Comparison of ENCODE assay signal across 11 mouse cellular contexts in genomic region chr13:23593051-23593770, GRCm38 (mm10). TPM values are rescaled to one million over a fixed set of nuclear protein-coding genes. Genes with fewer than 3 reads are reported as not detected.
DNase-seq lines count a peak whose midpoint lies in the region; ATAC-seq lines count a peak whose summit lies in the region.
"Had no signal": no experiment of that assay in that cellular context is flagged by ENCODE, and none has a peak within 500 bp of the region (broad histone marks: within the 10 kb centered on the region; RNA-seq: fewer than 3 reads in every experiment).

No protein-coding gene starts in this region.

- WGBS in embryonic facial prominence, embryonic 10.5 days, result 78% methylated on average over 5 of the region's 5 CpGs
- 88% methylated on average over 5 of the region's 5 CpGs for WGBS in hindbrain, embryonic 13.5 days

- H3K36me3 ChIP-seq in embryonic facial prominence, embryonic 10.5 days (replicated peaks), result no peaks in the 10 kb centered on the region
- H3K36me3 ChIP-seq in hindbrain, embryonic 13.5 days, result no peaks in the 10 kb centered on the region
- H3K36me3 ChIP-seq: hindbrain, embryonic 10.5 days; limb, embryonic 15.5 days; neural tube, embryonic 15.5 days had no signal

- no peak overlapping the region for H3K9ac ChIP-seq in hindbrain, embryonic 13.5 days
- H3K9ac ChIP-seq: limb, embryonic 15.5 days; neural tube, embryonic 15.5 days had no signal

- H3K27ac ChIP-seq in embryonic facial prominence, embryonic 10.5 days (replicated peaks), result peak overlapping the region; percentile 54
- no peak overlapping the region for H3K27ac ChIP-seq in hindbrain, embryonic 13.5 days
- H3K27ac ChIP-seq: hindbrain, embryonic 10.5 days; limb, embryonic 15.5 days; neural tube, embryonic 15.5 days had no signal

- H3K4me3 ChIP-seq in embryonic facial prominence, embryonic 10.5 days, result no peak overlapping the region
- H3K4me3 ChIP-seq in hindbrain, embryonic 13.5 days, result no peak overlapping the region
- H3K4me3 ChIP-seq: hindbrain, embryonic 10.5 days; limb, embryonic 15.5 days; neural tube, embryonic 15.5 days had no signal

- intact Hi-C loops in left cerebral cortex, postnatal 4 days (cut with DNase I), result no loop called here

- H3K4me1 ChIP-seq in embryonic facial prominence, embryonic 10.5 days, result peaks cover 10% of the 10 kb centered on the region
- H3K4me1 ChIP-seq in hindbrain, embryonic 13.5 days (replicated peaks), result no peaks in the 10 kb centered on the region
- H3K4me1 ChIP-seq: neural tube, embryonic 15.5 days had no signal

- ATAC-seq in megakaryocyte progenitor cell, adult 5-6 weeks (replicated peaks; ENCODE audit: poor library complexity), result peak; percentile 38
- ATAC-seq in hindbrain, embryonic 13.5 days (ENCODE audit: low FRiP score), result no peak

- H3K9me3 ChIP-seq in embryonic facial prominence, embryonic 10.5 days, result no peaks in the 10 kb centered on the region
- no peaks in the 10 kb centered on the region for H3K9me3 ChIP-seq in hindbrain, embryonic 13.5 days
- H3K9me3 ChIP-seq: hindbrain, embryonic 10.5 days; limb, embryonic 15.5 days; neural tube, embryonic 15.5 days had no signal

- H3K27me3 ChIP-seq in embryonic facial prominence, embryonic 10.5 days (replicated peaks; ENCODE audit: low read depth, poor library complexity, severe bottlenecking), result no peaks in the 10 kb centered on the region
- H3K27me3 ChIP-seq in hindbrain, embryonic 13.5 days, result no peaks in the 10 kb centered on the region
- H3K27me3 ChIP-seq: limb, embryonic 15.5 days; neural tube, embryonic 15.5 days had no signal

- no peak overlapping the region for H3K4me2 ChIP-seq in hindbrain, embryonic 13.5 days
- H3K4me2 ChIP-seq: limb, embryonic 15.5 days; neural tube, embryonic 15.5 days had no signal

- DNase-seq in kidney, adult 9 months, result peak; percentile 37
- DNase-seq in kidney, adult 18-20 months, result no peak
- no peak for DNase-seq in embryonic facial prominence, embryonic 10.5 days (ENCODE audit: low spot score)
- DNase-seq in kidney, postnatal 25 days, result peak; percentile 12 to 54
- DNase-seq in layer of hippocampus, postnatal 25 days (ENCODE audit: extremely low spot score in 1 of 2, low spot score in 1 of 2), result no peak
- DNase-seq in left cerebral cortex, postnatal 4 days, result no peak

RNA-seq across cellular contexts. Expression of gene Hist1h4d, which starts 11.8 kb away (rescaled TPM):
- polyA plus RNA-seq in embryonic facial prominence, embryonic 10.5 days (2016; fragmentation: Nextera tagmentation; extraction: Ambion mirVana), result 97.2 and 97.7 TPM in 2 replicates
- total RNA-seq in megakaryocyte progenitor cell, adult 5-6 weeks (2015), result 492 and 526 TPM in 2 replicates
- total RNA-seq in megakaryocyte progenitor cell, adult 5-6 weeks (2017), result 951 and 1,054 TPM in 2 replicates
- 50.0 and 52.6 TPM in 2 replicates for polyA plus RNA-seq in hindbrain, embryonic 13.5 days (2015; fragmentation: Nextera tagmentation; extraction: Ambion mirVana)
- 100 to 1,000 TPM; 129 to 153 TPM for total RNA-seq in layer of hippocampus, postnatal 25 days (2021)
- total RNA-seq in left cerebral cortex, postnatal 4 days (2021), result 100 to 1,000 TPM; 177 to 192 TPM

RNA-seq across cellular contexts. Expression of gene Hist1h3d, which starts 17.6 kb away (rescaled TPM):
- 9.3 and 10.5 TPM in 2 replicates for polyA plus RNA-seq in embryonic facial prominence, embryonic 10.5 days (2016; fragmentation: Nextera tagmentation; extraction: Ambion mirVana)
- 105 and 131 TPM in 2 replicates for total RNA-seq in megakaryocyte progenitor cell, adult 5-6 weeks (2015)
- 118 and 137 TPM in 2 replicates for total RNA-seq in megakaryocyte progenitor cell, adult 5-6 weeks (2017)
- polyA plus RNA-seq in hindbrain, embryonic 13.5 days (2015; fragmentation: Nextera tagmentation; extraction: Ambion mirVana), result 1.6 and 2.7 TPM in 2 replicates
- 10 to 100 TPM; 10.0 to 14.4 TPM for total RNA-seq in layer of hippocampus, postnatal 25 days (2021)
- total RNA-seq in left cerebral cortex, postnatal 4 days (2021), result 10 to 100 TPM; 18.8 to 24.3 TPM

RNA-seq across cellular contexts. Expression of gene Hist1h2ad, which starts 19.0 kb away (rescaled TPM):
- 0.97 and 3.8 TPM in 2 replicates for polyA plus RNA-seq in embryonic facial prominence, embryonic 10.5 days (2016; fragmentation: Nextera tagmentation; extraction: Ambion mirVana)
- 1.9 and 3.4 TPM in 2 replicates for total RNA-seq in megakaryocyte progenitor cell, adult 5-6 weeks (2015)
- total RNA-seq in megakaryocyte progenitor cell, adult 5-6 weeks (2017), result 229 and 1,060 TPM in 2 replicates
- 0.61 and 2.7 TPM in 2 replicates for polyA plus RNA-seq in hindbrain, embryonic 13.5 days (2015; fragmentation: Nextera tagmentation; extraction: Ambion mirVana)
- total RNA-seq in layer of hippocampus, postnatal 25 days (2021), result 10 to 100 TPM in 1 of 2 experiments, 1 to 10 TPM in 1; 7.1 to 11.6 TPM
- 10 to 100 TPM; 18.6 to 25.5 TPM for total RNA-seq in left cerebral cortex, postnatal 4 days (2021)
- polyA plus RNA-seq: neural tube, embryonic 15.5 days had no signal

RNA-seq across cellular contexts. Expression of gene Hist1h2bf, which starts 19.2 kb away (rescaled TPM):
- polyA plus RNA-seq in embryonic facial prominence, embryonic 10.5 days (2016; fragmentation: Nextera tagmentation; extraction: Ambion mirVana), result 4.0 and 4.8 TPM in 2 replicates
- 321 and 327 TPM in 2 replicates for total RNA-seq in megakaryocyte progenitor cell, adult 5-6 weeks (2015)
- 466 and 575 TPM in 2 replicates for total RNA-seq in megakaryocyte progenitor cell, adult 5-6 weeks (2017)
- 1.2 and 3.0 TPM in 2 replicates for polyA plus RNA-seq in hindbrain, embryonic 13.5 days (2015; fragmentation: Nextera tagmentation; extraction: Ambion mirVana)
- total RNA-seq in layer of hippocampus, postnatal 25 days (2021), result 10 to 100 TPM; 26.4 to 30.6 TPM
- 100 to 1,000 TPM in 1 of 2 experiments, 10 to 100 TPM in 1; 87.5 to 105 TPM for total RNA-seq in left cerebral cortex, postnatal 4 days (2021)
- polyA plus RNA-seq: neural tube, embryonic 15.5 days had no signal

RNA-seq across cellular contexts. Expression of gene Hist1h2bg, which starts 22.0 kb away (rescaled TPM):
- 7.0 and 9.8 TPM in 2 replicates for polyA plus RNA-seq in embryonic facial prominence, embryonic 10.5 days (2016; fragmentation: Nextera tagmentation; extraction: Ambion mirVana)
- total RNA-seq in megakaryocyte progenitor cell, adult 5-6 weeks (2015), result 285 and 322 TPM in 2 replicates
- 1,174 and 1,244 TPM in 2 replicates for total RNA-seq in megakaryocyte progenitor cell, adult 5-6 weeks (2017)
- polyA plus RNA-seq in hindbrain, embryonic 13.5 days (2015; fragmentation: Nextera tagmentation; extraction: Ambion mirVana), result 2.8 TPM in 2 replicates
- 10 to 100 TPM; 79.1 to 83.5 TPM for total RNA-seq in layer of hippocampus, postnatal 25 days (2021)
- total RNA-seq in left cerebral cortex, postnatal 4 days (2021), result 100 to 1,000 TPM; 203 to 225 TPM

Comparison
In these comparisons a context has a peak if more than half of its experiments do, and no peak if none do; other contexts are left out.
1. DNase-seq: peak in kidney, adult 9 months (single experiment) and kidney, postnatal 25 days (2 of 2); none in kidney, adult 18-20 months (single experiment), embryonic facial prominence, embryonic 10.5 days (single experiment), layer of hippocampus, postnatal 25 days (0 of 2) and left cerebral cortex, postnatal 4 days (single experiment).
2. RNA of gene Hist1h3d, which starts 17.6 kb away (total RNA-seq): 105 to 137 TPM in megakaryocyte progenitor cell, adult 5-6 weeks; 18.8 to 24.3 TPM in left cerebral cortex, postnatal 4 days and 10.0 to 14.4 TPM in layer of hippocampus, postnatal 25 days; every median in the first group is over 4 times any median in the second.